Mouse (Mus musculus) right cerebral cortex, postnatal 10 days (tissue): ENCODE data around the gene Ick.

Experiments
- DNase-seq, 2 experiments: peaks; one replicate each; pipeline ENCODE4 v3.0.0; 2021; ENCODE audit warnings: low spot score in 2 of 2

Gene Ick

DNA sequence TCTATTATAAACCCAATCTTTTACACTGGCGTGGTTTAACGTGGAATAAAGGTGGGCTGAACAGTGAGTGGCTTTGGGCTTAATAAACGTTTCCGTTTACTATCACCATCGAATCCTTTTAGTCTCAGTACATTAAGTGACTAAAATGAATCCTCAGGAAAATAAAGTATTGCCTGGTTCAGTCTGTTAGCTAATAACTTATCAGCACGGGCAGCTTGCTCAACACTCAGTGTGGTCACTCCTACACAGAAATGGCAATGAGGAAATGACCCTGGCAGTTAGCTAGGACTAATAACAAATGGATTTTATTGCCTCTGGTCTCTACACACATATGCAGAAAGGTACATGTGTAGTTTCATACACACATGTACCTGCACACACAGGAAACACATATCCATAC lies 4.0 kb upstream of the Ick start:
- DNase-seq, result no peak

DNA sequence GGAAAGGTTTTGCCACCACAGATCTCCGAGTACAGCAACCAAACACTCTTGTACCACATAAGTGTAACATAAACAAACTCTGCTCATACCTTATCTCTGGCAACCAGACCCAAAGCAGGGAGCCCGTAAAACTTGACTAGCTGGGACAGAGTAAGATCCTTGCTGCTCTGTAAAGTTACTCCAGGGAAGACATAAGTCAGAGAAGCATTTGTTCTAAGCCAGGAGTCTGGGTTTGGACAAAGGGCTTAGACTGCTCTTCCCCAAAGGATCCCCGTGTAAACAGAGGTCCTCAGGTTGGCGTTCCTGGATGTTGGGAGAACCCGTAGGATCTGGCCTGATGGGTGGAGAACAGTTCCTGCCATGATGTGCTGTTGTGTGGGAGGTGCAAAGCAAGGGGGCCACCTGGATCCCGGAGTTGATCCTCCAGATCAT lies 3.5 kb upstream of the Ick start:
- DNase-seq, result no peak

GRCm38 (mm10) chr9:78106821-78107220 lies 2.2 kb upstream of the Ick start:
- DNase-seq, result no peak

DNA sequence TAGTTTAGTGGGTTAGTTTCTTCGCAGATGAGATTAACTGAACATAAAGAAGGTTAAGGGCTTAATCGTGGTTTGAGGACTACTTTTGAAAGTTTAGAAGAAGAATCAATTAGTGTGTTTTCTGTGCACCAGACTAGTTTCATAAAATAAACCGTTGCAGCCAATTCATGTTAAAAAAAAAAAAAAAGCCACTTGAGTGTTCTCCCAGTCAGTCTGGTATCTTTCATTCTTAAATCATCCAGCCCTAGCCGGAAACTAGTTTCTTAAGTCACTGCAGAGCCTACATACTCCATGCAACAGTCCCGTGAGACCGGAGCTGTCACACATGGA lies 1.4 kb upstream of the Ick start:
- no peak for DNase-seq

GRCm38 (mm10) chr9:78107912-78108795 lies 838 bp upstream of the Ick start:
- peak; percentile 89 for DNase-seq

DNA sequence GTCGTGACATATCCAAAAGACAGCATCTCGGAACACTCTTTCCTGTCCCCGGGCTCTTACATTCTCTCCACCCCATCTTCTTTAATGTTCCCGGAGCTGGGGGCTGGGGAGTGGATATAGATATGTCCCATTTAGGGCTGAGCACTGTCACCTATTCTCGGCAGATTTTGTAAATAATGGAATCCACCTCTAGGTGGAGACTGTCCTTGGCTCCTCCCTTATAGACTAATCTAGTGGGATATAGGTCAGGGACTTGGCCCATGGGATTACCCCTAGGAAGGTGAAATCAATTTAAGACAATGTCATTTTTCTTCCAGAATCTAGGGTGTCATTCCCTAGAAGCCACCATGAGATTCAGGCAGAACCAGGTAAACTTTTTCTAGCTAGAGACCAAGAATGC lies 664 bp downstream of the Ick start:
- no peak for DNase-seq

GRCm38 (mm10) chr9:78111456-78111855 lies 2.5 kb downstream of the Ick start:
- DNase-seq, result no peak

DNA sequence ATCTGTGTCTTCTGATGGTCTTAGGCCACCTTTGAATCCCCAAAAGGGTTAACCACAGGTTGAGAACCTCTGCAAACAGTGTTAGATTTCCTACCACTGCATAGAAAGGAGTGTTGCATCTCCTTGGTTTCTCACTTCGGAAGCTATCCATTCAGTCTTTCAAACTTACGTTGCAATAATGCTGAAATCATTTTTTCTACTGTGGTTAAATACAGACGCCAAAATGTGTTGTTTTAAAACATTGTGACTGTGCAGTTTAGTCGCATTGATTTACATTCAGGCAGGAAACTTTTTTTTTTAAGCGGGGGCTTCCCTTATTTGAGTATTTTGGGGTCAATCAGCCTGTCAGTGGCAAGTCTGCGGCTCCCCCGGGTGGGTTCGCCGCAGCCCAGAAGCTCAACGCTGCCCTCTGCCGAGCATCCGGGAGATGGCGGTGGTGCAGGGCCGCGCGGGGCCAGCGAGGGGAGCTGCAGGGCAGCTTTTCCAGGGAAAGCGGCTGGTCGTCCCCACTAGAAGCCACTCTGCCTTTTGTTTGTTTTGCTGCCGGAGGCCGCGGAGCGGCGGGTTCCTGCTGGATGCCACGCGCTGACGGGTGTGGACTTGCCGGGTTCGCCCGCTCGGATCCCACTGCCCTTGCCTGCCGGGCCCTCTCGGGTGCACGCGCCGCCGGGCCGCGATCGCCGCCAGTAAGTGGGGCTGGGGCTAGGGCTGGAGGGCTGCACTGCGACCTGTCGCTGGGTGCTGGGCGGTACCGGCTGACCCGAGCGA lies 4.0 kb downstream of the Ick start:
- peak; percentile 93 to 95 for DNase-seq

GRCm38 (mm10) chr9:78113538-78113885 lies 4.5 kb downstream of the Ick start:
- no peak for DNase-seq

GRCm38 (mm10) chr9:78115746-78116145 lies 6.8 kb downstream of the Ick start:
- no peak for DNase-seq

DNA sequence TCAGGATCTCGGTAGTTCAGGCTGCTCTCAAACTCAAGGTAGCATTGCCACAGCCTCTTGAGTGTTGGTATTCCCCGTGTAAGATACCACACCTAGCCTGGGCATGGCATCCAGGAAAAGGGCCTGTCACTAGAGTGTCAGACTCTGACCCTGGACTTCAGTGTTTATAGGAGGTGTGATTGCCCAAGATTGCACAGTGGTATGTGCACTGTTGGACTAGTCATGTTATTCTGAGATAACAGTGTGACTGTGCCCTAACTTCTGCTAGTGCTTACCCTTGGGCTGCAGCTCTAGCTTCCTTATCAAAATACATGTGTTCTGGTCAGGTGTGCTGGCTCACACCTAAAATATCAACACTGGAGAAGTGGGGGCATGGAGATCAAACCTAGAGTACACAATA lies 8.7 kb downstream of the Ick start:
- DNase-seq, result no peak

DNA sequence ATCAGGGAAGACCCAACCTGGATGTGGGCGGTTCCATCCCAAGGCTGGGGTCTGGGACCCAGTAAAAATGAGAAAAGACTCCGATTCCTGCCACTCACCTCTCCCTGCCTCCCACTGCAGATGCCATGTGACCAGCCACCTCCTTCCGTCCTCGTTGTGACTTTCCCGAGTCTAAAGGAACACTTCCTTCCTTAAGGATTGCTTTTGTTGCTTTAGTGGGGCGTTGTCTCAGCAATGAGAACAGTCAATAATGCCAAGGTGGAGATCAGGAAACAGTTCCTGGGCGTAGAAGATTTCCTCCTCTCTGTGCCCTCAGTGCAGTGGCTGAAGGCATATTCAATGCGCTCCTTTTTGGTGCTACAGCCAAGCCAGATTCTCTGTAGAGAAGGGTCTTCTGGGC lies 12.4 kb downstream of the Ick start:
- no peak for DNase-seq

DNA sequence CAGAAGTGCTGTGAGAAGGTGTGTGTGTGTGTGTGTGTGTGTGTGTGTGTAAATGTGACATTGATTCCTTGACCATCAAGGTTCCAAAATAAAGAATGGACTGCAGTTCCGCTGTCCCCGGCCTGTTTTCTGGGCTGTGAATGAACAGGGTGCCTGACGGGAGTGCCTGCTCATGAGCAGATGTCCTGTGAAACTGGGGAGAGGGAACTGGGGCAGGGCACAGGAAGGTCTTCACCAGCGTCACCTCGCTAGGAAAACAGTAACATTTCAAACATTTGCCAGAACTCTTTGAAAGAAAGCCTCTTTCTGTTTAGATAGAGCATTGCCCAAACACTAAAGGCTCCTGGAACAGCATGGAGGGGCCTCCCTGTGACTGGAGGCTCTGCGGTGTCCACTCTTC lies 13.0 kb downstream of the Ick start:
- no peak for DNase-seq

DNA sequence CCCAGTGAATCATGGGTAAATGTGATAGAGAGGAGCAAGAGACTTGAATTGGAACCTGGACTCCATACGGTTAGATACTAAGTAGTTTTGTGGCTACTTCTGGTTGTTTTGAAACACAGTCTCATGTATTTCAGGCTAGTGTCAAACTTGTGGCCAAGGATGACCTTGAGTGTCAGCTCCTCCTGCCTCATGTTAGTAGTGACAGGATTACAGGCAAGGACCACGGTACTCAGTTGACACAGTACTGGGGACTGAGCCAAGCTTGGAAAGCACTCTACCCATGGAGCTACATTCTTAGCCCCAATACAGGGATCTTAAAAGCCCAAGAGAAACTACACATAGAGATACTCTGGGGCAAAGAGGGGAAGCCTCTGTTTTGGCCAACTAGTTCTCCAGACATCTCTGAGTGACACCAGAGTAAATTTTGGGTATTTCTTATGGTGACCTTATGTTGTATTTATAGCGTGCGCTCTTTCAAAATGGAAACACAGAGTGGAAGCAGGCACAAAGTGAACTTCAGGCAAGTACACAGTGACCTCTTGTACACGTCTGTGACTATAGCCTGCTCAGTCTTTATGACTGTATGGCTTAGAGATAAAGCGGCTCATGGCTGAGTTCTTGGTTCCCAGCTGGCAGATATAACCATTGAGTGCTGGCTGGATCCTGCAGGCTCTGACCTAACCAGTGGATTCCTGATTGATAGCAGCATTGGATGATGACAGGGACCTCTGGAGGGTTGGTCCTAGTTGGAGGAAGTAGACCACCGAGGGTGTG lies 14.1 kb downstream of the Ick start:
- DNase-seq, result no peak

DNA sequence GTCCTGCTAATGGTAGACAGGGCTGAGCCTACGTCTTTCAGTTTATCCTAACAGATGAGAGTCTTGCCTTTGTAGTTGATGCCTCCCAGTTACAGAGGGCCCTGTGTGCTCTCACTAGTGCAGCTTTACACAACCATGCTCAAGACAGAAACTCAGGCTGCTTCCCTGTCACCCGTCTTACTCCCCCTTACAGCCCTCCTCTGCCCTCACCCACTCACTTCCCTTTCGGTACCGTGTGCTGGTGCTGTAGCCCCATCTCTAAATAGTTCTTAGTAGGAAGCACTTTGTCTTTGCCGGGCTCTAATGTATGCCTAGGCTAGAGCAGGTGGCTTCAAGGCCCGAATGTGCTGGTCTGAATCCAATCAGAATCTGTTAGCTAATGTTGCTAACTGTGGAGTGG lies 15.3 kb downstream of the Ick start:
- DNase-seq, result no peak

- DNase-seq, result no peak
These were observed 17.0 kb downstream of the Ick start for GRCm38 (mm10) chr9:78126007-78126406.

DNA sequence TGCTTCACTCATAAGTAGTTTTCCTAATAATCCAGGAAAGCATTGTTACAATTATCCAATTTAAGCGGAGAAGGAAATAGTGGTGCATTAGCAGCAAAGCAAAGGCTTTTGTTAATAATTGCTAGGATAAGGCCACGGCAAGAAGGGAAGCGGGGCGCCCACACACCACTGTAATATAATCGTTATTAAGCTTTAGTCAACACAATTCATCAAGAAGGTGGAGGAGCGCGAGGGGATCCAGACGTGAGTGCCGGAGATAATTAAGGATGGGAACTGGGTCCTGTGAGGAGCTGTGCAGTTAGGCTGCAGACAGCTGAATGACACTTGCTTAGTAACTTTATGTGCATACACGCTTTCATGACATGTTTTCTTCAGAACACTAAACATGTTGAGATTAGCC lies 17.7 kb downstream of the Ick start:
- DNase-seq, result no peak

DNA sequence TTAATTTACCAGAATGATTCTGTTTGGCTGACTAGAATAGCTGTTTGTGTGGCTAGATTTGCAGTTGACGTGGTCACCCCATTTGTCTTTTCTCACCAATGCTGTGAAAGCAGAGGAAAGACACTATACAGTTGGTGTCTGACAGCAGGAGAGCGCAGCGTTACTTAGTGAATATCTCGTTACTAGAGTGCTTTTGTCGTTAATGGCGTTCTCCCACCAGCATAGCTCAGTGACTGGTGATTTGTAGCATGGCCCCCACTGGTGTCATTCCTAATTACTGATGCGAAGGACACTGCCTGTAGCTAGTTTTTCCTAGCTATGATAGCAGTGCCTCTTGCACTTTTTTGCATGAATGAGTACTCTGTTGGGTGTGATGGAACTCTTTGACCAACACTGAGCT lies 26.7 kb downstream of the Ick start:
- no peak for DNase-seq

DNA sequence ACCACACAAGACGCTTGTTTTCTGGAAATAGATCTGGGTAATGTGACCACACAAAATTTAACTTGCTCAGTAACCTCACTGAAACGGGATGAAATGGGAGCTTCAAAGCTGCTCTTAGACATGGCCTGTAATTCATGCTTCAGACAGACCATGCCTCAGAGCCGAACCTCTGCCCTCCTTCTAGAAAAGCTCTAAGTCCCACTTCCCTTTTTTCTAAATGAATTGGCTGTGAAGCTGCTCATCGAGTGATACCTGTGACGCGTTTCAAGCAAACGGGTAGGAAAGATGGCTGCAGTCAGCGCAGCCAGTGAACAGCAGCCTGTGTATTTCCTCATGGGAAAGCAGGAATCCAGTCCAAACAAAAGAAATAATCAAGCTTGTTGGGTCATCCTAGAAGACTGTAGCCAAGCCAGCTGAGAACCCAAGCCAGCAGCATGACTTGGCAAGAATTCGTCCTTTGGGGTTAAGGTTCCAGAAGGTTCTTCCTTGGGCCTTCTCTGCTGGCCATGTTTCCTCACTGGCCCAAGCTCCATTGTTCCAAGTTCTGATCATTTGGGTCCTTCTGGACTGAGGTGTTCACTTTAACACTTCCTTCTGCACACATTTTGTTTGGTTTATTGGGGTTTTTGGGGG lies 29.2 kb downstream of the Ick start:
- no peak for DNase-seq

DNA sequence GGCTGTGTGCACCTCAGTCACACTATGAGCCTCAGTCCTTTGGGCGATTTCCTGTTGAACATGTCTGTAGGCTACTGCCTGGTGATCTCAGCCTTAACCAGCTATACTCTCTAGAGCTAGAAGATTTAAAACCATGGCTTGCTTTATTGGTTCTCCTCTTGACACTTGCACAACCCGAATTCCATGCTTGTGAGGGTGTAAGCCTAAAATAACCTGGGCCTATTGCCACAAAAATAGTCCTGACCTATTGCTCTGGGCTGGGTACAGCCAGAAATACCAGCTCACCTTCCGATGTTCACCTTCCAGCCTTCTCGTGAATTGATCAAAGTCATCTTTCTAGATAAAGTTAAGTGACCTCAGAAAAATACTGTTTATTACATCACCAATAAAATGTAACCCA lies 30.5 kb downstream of the Ick start:
- DNase-seq, result no peak

- peak; percentile 40 to 68 for DNase-seq
These were observed 37.1 kb downstream of the Ick start for GRCm38 (mm10) chr9:78146099-78146498.

DNA sequence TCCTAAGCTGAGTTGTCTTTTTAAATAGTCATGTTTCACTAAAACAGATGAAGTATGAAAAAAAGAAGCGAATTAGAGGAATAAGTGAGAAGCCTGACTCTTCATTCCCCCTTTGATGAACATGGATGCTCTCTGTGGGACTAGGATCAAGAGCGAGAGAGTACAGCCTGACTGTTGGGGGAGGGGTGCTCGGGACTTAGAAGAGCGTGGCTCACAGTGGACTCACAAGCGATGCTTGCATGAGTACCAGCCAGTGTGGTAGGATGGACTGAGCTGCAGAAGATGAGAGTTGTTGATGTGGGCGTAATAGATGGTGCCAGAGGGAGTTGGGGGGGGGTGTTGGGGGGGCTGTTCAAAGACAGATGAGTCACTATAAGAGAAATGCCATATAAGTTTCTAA lies 37.6 kb downstream of the Ick start:
- DNase-seq, result peak in 1 of 2 experiments; percentile 46
